Mouse (Mus musculus) small intestine, adult 2 months (tissue): Measurements from ENCODE around the gene Pde9a.

ENCODE experiments used
- CTCF ChIP-seq: fragments of 200-500 bp; IDR thresholded peaks from 2 replicates; pipeline ENCODE4 v1.5.1; 2012; ENCODE audit warnings: low read depth, mild to moderate bottlenecking, control low read depth, inconsistent platforms, low read length, moderate library complexity, mixed read lengths; ENCODE audit not compliant: insufficient replicate concordance, insufficient read length; ENCODE audit errors: extremely low read depth
- POLR2A ChIP-seq: fragments of 200-500 bp; IDR thresholded peaks from 2 replicates; pipeline ENCODE4 v1.6.1; 2012; ENCODE audit warnings: low read depth, mild to moderate bottlenecking, control low read depth, inconsistent platforms, low read length, moderate library complexity

DNA sequence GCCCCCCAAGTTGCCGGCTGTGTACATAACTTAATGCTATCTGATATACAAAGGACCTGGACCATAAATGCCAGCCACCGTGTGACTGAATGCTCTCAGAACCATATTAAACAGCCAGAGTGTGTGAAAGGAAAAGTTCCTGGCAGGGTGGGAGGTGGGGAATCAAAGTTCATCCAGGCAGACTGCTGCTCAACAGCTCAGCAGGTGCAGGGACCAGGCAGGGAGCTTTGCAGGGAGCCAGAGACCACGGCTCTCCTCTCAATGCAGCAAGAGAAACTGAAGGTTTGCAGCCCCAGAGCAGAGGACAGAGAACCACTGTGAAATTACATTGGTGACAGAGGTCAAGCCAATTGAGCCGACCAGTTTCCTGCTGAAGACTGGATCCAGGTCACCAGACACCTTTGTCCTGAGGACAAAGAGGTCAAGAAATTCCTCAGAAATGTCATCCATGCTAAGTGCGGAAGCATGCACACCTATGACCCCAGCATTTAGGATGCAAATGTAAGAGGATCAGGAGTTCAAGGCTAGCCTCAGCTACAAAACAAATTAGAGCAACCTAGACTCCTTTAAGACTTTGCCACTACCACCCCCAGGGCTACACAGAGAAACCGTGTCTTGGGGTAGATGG is 101.5 kb downstream of the Pde9a start:
- TF ChIP-seq CTCF (no peak), POLR2A (no peak)
